Mouse (Mus musculus) hindbrain, postnatal 0 days (tissue): ENCODE data around the gene Guca2b. TPM values are rescaled to one million over a fixed set of nuclear protein-coding genes. Genes with fewer than 3 reads are reported as not detected.
A peak's percentile ranks its signal among the peaks of the same experiment; 100 is the strongest.

Experiments used
- ATAC-seq: fragments of 200-750 bp; cut with Nextera tagmentation; 2 replicates; pipeline ENCODE4 v1.8.0; 2017; ENCODE audit warnings: mild to moderate bottlenecking, moderate TSS enrichment, moderate library complexity
- DNase-seq: peaks from one replicate; pipeline ENCODE4 v3.0.0-alpha.2; 2015; ENCODE audit warnings: low spot score
- H3K27ac ChIP-seq: fragments of 300-500 bp; sonication (generic); 2 replicates; pipeline ENCODE4 v1.5.1; 2014; ENCODE audit warnings: mild to moderate bottlenecking
- H3K27me3 ChIP-seq: fragments of 300-500 bp; sonication (generic); 2 replicates; pipeline ENCODE4 v1.6.1; 2014; ENCODE audit warnings: low read length, mixed read lengths; ENCODE audit not compliant: insufficient read depth
- H3K36me3 ChIP-seq: fragments of 300-500 bp; sonication (generic); 2 replicates; pipeline ENCODE4 v1.6.1; 2014; ENCODE audit warnings: low read length, mixed read lengths; ENCODE audit not compliant: insufficient read depth
- H3K4me1 ChIP-seq: fragments of 300-500 bp; sonication (generic); 2 replicates; pipeline ENCODE4 v1.6.1; 2014; ENCODE audit warnings: antibody characterized with exemption, low read length, mixed read lengths; ENCODE audit not compliant: insufficient read depth
- H3K4me2 ChIP-seq: fragments of 300-500 bp; sonication (generic); 2 replicates; pipeline ENCODE4 v1.6.1; 2014; ENCODE audit warnings: low read depth, mild to moderate bottlenecking, low read length, moderate library complexity, mixed read lengths
- H3K4me3 ChIP-seq: fragments of 300-500 bp; sonication (generic); 2 replicates; pipeline ENCODE4 v1.5.1; 2014; ENCODE audit warnings: low read length
- H3K9ac ChIP-seq: fragments of 300-500 bp; sonication (generic); replicated peaks from 2 replicates; pipeline ENCODE4 v1.6.1; 2014; ENCODE audit warnings: mild to moderate bottlenecking, low read length, moderate library complexity, mixed read lengths
- H3K9me3 ChIP-seq: fragments of 300-500 bp; sonication (generic); 2 replicates; pipeline ENCODE4 v1.6.1; 2016; ENCODE audit warnings: low read length, mixed read lengths
- CTCF ChIP-seq: IDR thresholded peaks from 2 replicates; pipeline ENCODE4 v1.5.1; 2016; ENCODE audit warnings: antibody characterized with exemption, control low read depth, low read depth
- WGBS: fragments of 180-500 bp; shearing (Covaris S2); extraction: QIAGEN DNeasy Blood & Tissue Kit; methylation state at CpG from one replicate; pipeline ENCODE4 v1.1.7; 2014; 5-methylcytosine and 5-hydroxymethylcytosine counted together
- polyA plus RNA-seq: library from polyadenylated mRNA; unstranded; fragments of >200 nt; fragmentation: Nextera tagmentation; extraction: Ambion mirVana; gene quantifications from 2 replicates; pipeline ENCODE4 v1.2.1, GENCODE M21; 2015
- total RNA-seq: library from RNA; depleted of rRNA; stranded (reverse); fragments of >200 nt; gene quantifications from 2 replicates; pipeline ENCODE4 v1.2.3, GENCODE M21; 2014

Guca2b gene
- total and polyA plus RNA-seq, 2 experiments from 2014 or later, result not detected

- no peak for TF ChIP-seq CTCF
- no peak for ATAC-seq
- 92% methylated on average over 3 of the region's 3 CpGs for WGBS
These were observed 9.4 kb upstream of the Guca2b start for GRCm38 (mm10) chr4:119668185-119668584.

GRCm38 (mm10) chr4:119667454-119667853 is 8.7 kb upstream of the Guca2b start:
- peak; percentile 85 for TF ChIP-seq CTCF
- no peak overlapping the region for H3K9ac ChIP-seq
- no peak for ATAC-seq
- no peaks in the 10 kb centered on the region for H3K36me3 ChIP-seq
- no peaks in the 10 kb centered on the region for H3K27me3 ChIP-seq
- H3K4me3 ChIP-seq, result no peak overlapping the region
- no peak overlapping the region for H3K4me2 ChIP-seq
- no peak overlapping the region for H3K27ac ChIP-seq
- no peaks in the 10 kb centered on the region for H3K9me3 ChIP-seq
- peak; percentile 70 for DNase-seq
- 27% methylated on average over 5 of the region's 5 CpGs for WGBS
- peaks cover 11% of the 10 kb centered on the region; the same call in 1 of the 2 replicates for H3K4me1 ChIP-seq

More at GRCm38 (mm10) chr4:119668185-119668584, 9.4 kb upstream of the Guca2b start:
- H3K27me3 ChIP-seq, result no peaks in the 10 kb centered on the region
- no peak overlapping the region for H3K9ac ChIP-seq
- no peaks in the 10 kb centered on the region for H3K9me3 ChIP-seq
- DNase-seq, result no peak
- no peak overlapping the region for H3K4me2 ChIP-seq
- no peaks in the 10 kb centered on the region for H3K36me3 ChIP-seq
- H3K4me3 ChIP-seq, result no peak overlapping the region
- H3K4me1 ChIP-seq, result peaks cover 11% of the 10 kb centered on the region; the same call in 1 of the 2 replicates
- H3K27ac ChIP-seq, result no peak overlapping the region

- no peak for DNase-seq
- Histone ChIP-seq H3K9ac (0 out of 2 replicates have a peak overlapping the region, but pooled peaks have one; percentile 13), H3K4me3 (no peak overlapping the region), H3K36me3 (no peaks in the 10 kb centered on the region), H3K4me2 (no peak overlapping the region), H3K4me1 (peaks cover 11% of the 10 kb centered on the region; the same call in 1 of the 2 replicates), H3K9me3 (no peaks in the 10 kb centered on the region), H3K27me3 (no peaks in the 10 kb centered on the region), H3K27ac (no peak overlapping the region)
- WGBS, result 30% methylated on average over 8 of the region's 8 CpGs
- no peak for ATAC-seq
- TF ChIP-seq CTCF, result no peak
These were observed 7.4 kb upstream of the Guca2b start for GRCm38 (mm10) chr4:119666116-119666515.

GRCm38 (mm10) chr4:119665166-119665565 is 6.4 kb upstream of the Guca2b start:
- Histone ChIP-seq H3K9ac (no peak overlapping the region), H3K4me3 (no peak overlapping the region), H3K4me1 (peaks cover 8% of the 10 kb centered on the region; the same call in 1 of the 2 replicates), H3K9me3 (no peaks in the 10 kb centered on the region), H3K4me2 (no peak overlapping the region), H3K27me3 (no peaks in the 10 kb centered on the region), H3K36me3 (no peaks in the 10 kb centered on the region), H3K27ac (no peak overlapping the region)
- ATAC-seq (no peak), DNase-seq (no peak)
- 82% methylated on average over 2 of the region's 2 CpGs for WGBS
- TF ChIP-seq CTCF, result no peak

GRCm38 (mm10) chr4:119663409-119664095 is 4.8 kb upstream of the Guca2b start:
- 95% methylated on average over 14 of the region's 14 CpGs for WGBS
- H3K36me3 ChIP-seq, result no peaks in the 10 kb centered on the region
- H3K4me1 ChIP-seq, result 0 out of 2 replicates have a peak, but pooled peaks cover 4% of the 10 kb centered on the region
- no peak overlapping the region for H3K27ac ChIP-seq
- H3K9ac ChIP-seq, result no peak overlapping the region
- H3K9me3 ChIP-seq, result no peaks in the 10 kb centered on the region
- no peak overlapping the region for H3K4me3 ChIP-seq
- DNase-seq (no peak), ATAC-seq (no peak)
- no peak overlapping the region for H3K4me2 ChIP-seq
- no peaks in the 10 kb centered on the region for H3K27me3 ChIP-seq
- TF ChIP-seq CTCF, result no peak

GRCm38 (mm10) chr4:119662976-119663375 is 4.2 kb upstream of the Guca2b start:
- no peaks in the 10 kb centered on the region for H3K27me3 ChIP-seq
- no peak overlapping the region for H3K4me3 ChIP-seq
- H3K9ac ChIP-seq, result no peak overlapping the region
- no peak for TF ChIP-seq CTCF
- DNase-seq (no peak), ATAC-seq (no peak)
- no peak overlapping the region for H3K4me2 ChIP-seq
- H3K4me1 ChIP-seq, result 0 out of 2 replicates have a peak, but pooled peaks cover 4% of the 10 kb centered on the region
- H3K9me3 ChIP-seq, result no peaks in the 10 kb centered on the region
- no peak overlapping the region for H3K27ac ChIP-seq
- 84% methylated on average over 7 of the region's 7 CpGs for WGBS
- no peaks in the 10 kb centered on the region for H3K36me3 ChIP-seq

- Histone ChIP-seq H3K4me2 (no peak overlapping the region), H3K27me3 (no peaks in the 10 kb centered on the region), H3K4me1 (0 out of 2 replicates have a peak, but pooled peaks cover 4% of the 10 kb centered on the region), H3K9ac (no peak overlapping the region), H3K36me3 (no peaks in the 10 kb centered on the region), H3K27ac (no peak overlapping the region), H3K9me3 (no peaks in the 10 kb centered on the region), H3K4me3 (no peak overlapping the region)
- DNase-seq (no peak), ATAC-seq (no peak)
- WGBS, result 67% methylated on average over 4 of the region's 4 CpGs
- TF ChIP-seq CTCF, result no peak
These were observed 3.4 kb upstream of the Guca2b start for GRCm38 (mm10) chr4:119662151-119662550.
